Mouse (Mus musculus) cerebellum, postnatal 36 days (tissue): ENCODE measurements at regions not wholly inside any gene's neighbourhood (a gene's known extent, or its start where the extent isn't known, plus 50 kb on each side); places are given as distances from the start of the nearest gene placed in this dataset.

Experiments used
- DNase-seq, 2 experiments: peaks; one replicate each; pipeline ENCODE4 v3.0.0; 2021 to 2022; ENCODE audit warnings: mixed read lengths in 2 of 2

- DNase-seq: peak; percentile 35 to 61
These were observed 116.8 kb upstream of the Tmpo start for GRCm38 (mm10) chr10:91297792-91298460.

GRCm38 (mm10) chr10:91295345-91295744 lies 114.2 kb upstream of the Tmpo start:
- DNase-seq: no peak

- no peak for DNase-seq
These were observed 112.1 kb upstream of the Tmpo start for GRCm38 (mm10) chr10:91293226-91293625.

- no peak for DNase-seq
These were observed 103.1 kb upstream of the Tmpo start for GRCm38 (mm10) chr10:91284259-91284658.

GRCm38 (mm10) chr10:91270955-91271741 lies 90.0 kb upstream of the Tmpo start:
- DNase-seq: peak; percentile 83 to 89

- DNase-seq: peak; percentile 34 to 44
These were observed 89.3 kb upstream of the Tmpo start for GRCm38 (mm10) chr10:91270268-91270954.

GRCm38 (mm10) chr10:91267886-91268285 lies 86.8 kb upstream of the Tmpo start:
- DNase-seq: no peak

GRCm38 (mm10) chr10:91260416-91260815 lies 79.3 kb upstream of the Tmpo start:
- DNase-seq: no peak

GRCm38 (mm10) chr10:91249681-91250195 lies 68.6 kb upstream of the Tmpo start:
- no peak for DNase-seq

GRCm38 (mm10) chr10:91244297-91244696 lies 63.2 kb upstream of the Tmpo start:
- no peak for DNase-seq

- DNase-seq: no peak
These were observed 61.5 kb upstream of the Tmpo start for GRCm38 (mm10) chr10:91242491-91243046.

- no peak for DNase-seq
These were observed 60.5 kb upstream of the Tmpo start for GRCm38 (mm10) chr10:91241611-91242005.

- no peak for DNase-seq
These were observed 59.9 kb upstream of the Tmpo start for GRCm38 (mm10) chr10:91240856-91241610.

GRCm38 (mm10) chr10:91240320-91240719 lies 59.2 kb upstream of the Tmpo start:
- no peak for DNase-seq

- peak; percentile 8 to 14 for DNase-seq
These were observed 55.7 kb upstream of the Tmpo start for GRCm38 (mm10) chr10:91236844-91237243.

- no peak for DNase-seq
These were observed 53.6 kb upstream of the Tmpo start for GRCm38 (mm10) chr10:91234709-91235108.
